Mouse (Mus musculus) CH12.LX (cell line): Measurements from ENCODE around the gene Npm3. TPM values are rescaled to one million over a fixed set of nuclear protein-coding genes. Genes with fewer than 3 reads are reported as not detected.

ENCODE experiments used
- DNase-seq: peaks from one replicate; pipeline ENCODE4 v3.0.0-alpha.2; 2013; ENCODE audit errors: extremely low read depth
- H3K27ac ChIP-seq: 2 replicates; pipeline ENCODE4 v1.5.1; 2012; ENCODE audit warnings: low read depth, mild to moderate bottlenecking, control low read depth, moderate library complexity; ENCODE audit not compliant: insufficient read depth
- H3K27me3 ChIP-seq: replicated peaks from 2 replicates; pipeline ENCODE3; 2012; ENCODE audit warnings: inconsistent platforms
- H3K36me3 ChIP-seq, 2 experiments: replicated peaks in 1 of 2; 2 replicates each; pipeline versions ENCODE3 to v1.6.1; 2012; ENCODE audit warnings: inconsistent platforms in 1 of 2, low read length in 1 of 2, mild to moderate bottlenecking in 1 of 2, mixed read lengths in 1 of 2, moderate library complexity in 1 of 2; ENCODE audit not compliant: control insufficient read depth in 1 of 2, insufficient read depth in 1 of 2
- H3K4me1 ChIP-seq, 2 experiments: 2 replicates each; pipeline ENCODE4 v1.6.1; 2012; ENCODE audit warnings: inconsistent platforms in 1 of 2, moderate library complexity in 1 of 2; ENCODE audit not compliant: insufficient read depth in 2 of 2, control insufficient read depth in 1 of 2
- H3K4me2 ChIP-seq: 2 replicates; pipeline ENCODE4 v1.6.1; 2012; ENCODE audit warnings: low read depth, mild to moderate bottlenecking, control low read depth; ENCODE audit not compliant: poor library complexity, insufficient read depth, severe bottlenecking
- H3K4me3 ChIP-seq, 3 experiments: fragments of 150-350 bp in 1 of 3; sonication (generic) in 1 of 3; replicated peaks in 1 of 3; 2 replicates each; pipeline versions ENCODE3 to v1.5.1; 2011 to 2012; ENCODE audit warnings: low read depth in 2 of 3, low read length in 2 of 3, mild to moderate bottlenecking in 2 of 3, moderate library complexity in 2 of 3, control low read depth in 1 of 3, improper control_type of control experiment in 1 of 3, inconsistent platforms in 1 of 3, mixed read lengths in 1 of 3; ENCODE audit not compliant: poor library complexity in 1 of 3
- H3K79me2 ChIP-seq: replicated peaks from 2 replicates; pipeline ENCODE4 v1.6.1; 2012; ENCODE audit warnings: mild to moderate bottlenecking, moderate library complexity; ENCODE audit not compliant: control insufficient read depth, poor library complexity, insufficient read depth, severe bottlenecking; ENCODE audit errors: extremely low read depth
- H3K9ac ChIP-seq: 2 replicates; pipeline ENCODE4 v1.6.1; 2012; ENCODE audit warnings: low read depth, mild to moderate bottlenecking, control low read depth, moderate library complexity; ENCODE audit not compliant: insufficient read depth
- H3K9me3 ChIP-seq: replicated peaks from 2 replicates; pipeline ENCODE3; 2012; ENCODE audit warnings: low read length, inconsistent platforms, mixed read lengths
- CHD1 ChIP-seq: IDR thresholded peaks from 2 replicates; pipeline ENCODE4 v1.6.1; 2012; ENCODE audit warnings: low read depth, low read length, improper control_type of control experiment, inconsistent platforms
- ETS1 ChIP-seq: conservative IDR thresholded peaks from 2 replicates; pipeline ENCODE4 v1.6.1; 2012; ENCODE audit warnings: low read depth, mild to moderate bottlenecking, inconsistent platforms, low read length, improper control_type of control experiment, moderate library complexity
- GABPA ChIP-seq: IDR thresholded peaks from 2 replicates; pipeline ENCODE4 v1.6.1; 2012; ENCODE audit warnings: low read depth, low read length, improper control_type of control experiment, inconsistent platforms; ENCODE audit not compliant: insufficient replicate concordance
- JUN ChIP-seq: IDR thresholded peaks from 2 replicates; pipeline ENCODE4 v1.6.1; 2011; ENCODE audit warnings: low read depth, mild to moderate bottlenecking, low read length, improper control_type of control experiment, moderate library complexity; ENCODE audit not compliant: insufficient read depth
- JUND ChIP-seq: conservative IDR thresholded peaks from 2 replicates; pipeline ENCODE4 v1.6.1; 2011; ENCODE audit warnings: low read depth, low read length, improper control_type of control experiment
- MAFK ChIP-seq: IDR thresholded peaks from 2 replicates; pipeline ENCODE4 v1.6.1; 2011; ENCODE audit warnings: low read length, improper control_type of control experiment; ENCODE audit not compliant: insufficient replicate concordance
- MEF2A ChIP-seq: IDR thresholded peaks from 2 replicates; pipeline ENCODE4 v1.6.1; 2014; ENCODE audit warnings: low read depth, mild to moderate bottlenecking, inconsistent platforms, low read length, improper control_type of control experiment, borderline replicate concordance
- MYC ChIP-seq: IDR thresholded peaks from 2 replicates; pipeline ENCODE4 v1.6.1; 2011; ENCODE audit warnings: low read depth, mild to moderate bottlenecking, improper control_type of control experiment, low read length
- NELFE ChIP-seq: IDR thresholded peaks from 2 replicates; pipeline ENCODE4 v1.6.1; 2011; ENCODE audit warnings: low read depth, low read length, improper control_type of control experiment
- NRF1 ChIP-seq: IDR thresholded peaks from 2 replicates; pipeline ENCODE4 v1.6.1; 2014; ENCODE audit warnings: low read depth, mild to moderate bottlenecking, inconsistent platforms, low read length, improper control_type of control experiment, moderate library complexity
- PAX5 ChIP-seq: IDR thresholded peaks from 2 replicates; pipeline ENCODE4 v1.6.1; 2012; ENCODE audit warnings: low read length, inconsistent platforms, mixed read lengths
- POLR2A ChIP-seq: IDR thresholded peaks from 2 replicates; pipeline ENCODE4 v1.6.1; 2011; ENCODE audit warnings: low read depth, mild to moderate bottlenecking, improper control_type of control experiment, low read length
- RAD21 ChIP-seq: IDR thresholded peaks from 2 replicates; pipeline ENCODE4 v1.6.1; 2011; ENCODE audit warnings: low read depth, mild to moderate bottlenecking, low read length, improper control_type of control experiment, moderate library complexity
- SIN3A ChIP-seq: IDR thresholded peaks from 2 replicates; pipeline ENCODE4 v1.6.1; 2012; ENCODE audit warnings: low read length, improper control_type of control experiment, inconsistent platforms
- SMC3 ChIP-seq: IDR thresholded peaks from 2 replicates; pipeline ENCODE4 v1.6.1; 2011; ENCODE audit warnings: low read depth, low read length, improper control_type of control experiment
- UBTF ChIP-seq: IDR thresholded peaks from 2 replicates; pipeline ENCODE4 v1.6.1; 2012; ENCODE audit warnings: low read depth, mild to moderate bottlenecking, inconsistent platforms, low read length, improper control_type of control experiment, moderate library complexity
- USF1 ChIP-seq: IDR thresholded peaks from 2 replicates; pipeline ENCODE4 v1.6.1; 2014; ENCODE audit warnings: low read depth, mild to moderate bottlenecking, inconsistent platforms, low read length, improper control_type of control experiment
- ZKSCAN1 ChIP-seq: IDR thresholded peaks from 2 replicates; pipeline ENCODE4 v1.6.1; 2012; ENCODE audit warnings: low read depth, inconsistent platforms, low read length, improper control_type of control experiment, borderline replicate concordance
- ZMIZ1 ChIP-seq: IDR thresholded peaks from 2 replicates; pipeline ENCODE4 v1.6.1; 2012; ENCODE audit warnings: low read depth, mild to moderate bottlenecking, inconsistent platforms, low read length, improper control_type of control experiment
- ZNF384 ChIP-seq: IDR thresholded peaks from 2 replicates; pipeline ENCODE4 v1.6.1; 2012; ENCODE audit warnings: low read depth, low read length, improper control_type of control experiment, inconsistent platforms
- dilution Hi-C: fragments of 300-500 bp; cut with MboI; formaldehyde crosslinking; loops from 2 replicates; pipeline ENCODE4 v1.14.3; 2020; ENCODE audit warnings: low sequenced_read_pairs; ENCODE audit not compliant: extremely low pct_unique_long_range_greater_than_20kb, extremely low pct_ligation_motif_present
- in situ Hi-C: fragments of 300-500 bp; cut with MboI; formaldehyde crosslinking; loops from 3 replicates; pipeline ENCODE4 v1.14.3; 2019; ENCODE audit warnings: low sequenced_read_pairs, low pct_ligation_motif_present, low pct_unique_long_range_greater_than_20kb, mixed read lengths
- polyA plus RNA-seq: library from polyadenylated mRNA; unstranded; fragments of >175 nt; gene quantifications from 2 replicates; pipeline ENCODE4 v1.2.1, GENCODE M21; 2012; ENCODE audit warnings: low read depth; ENCODE audit not compliant: insufficient read length
- total RNA-seq, 2 experiments: library from RNA; depleted of rRNA; stranded (reverse); fragments of 300-350 nt in 1 of 2; fragments of >200 nt in 1 of 2; gene quantifications; 2 replicates each; pipeline ENCODE4 v1.2.3; 2012 to 2014

Npm3 gene
- total and polyA plus RNA-seq, 3 experiments: 189 to 237 (median 225) TPM

- Histone ChIP-seq H3K9me3 (peaks cover 14% of the 10 kb centered on the region), H3K27me3 (peaks cover 12% of the 10 kb centered on the region), H3K79me2 (no peaks in the 10 kb centered on the region), H3K4me2 (no peak overlapping the region), H3K9ac (no peak overlapping the region), H3K4me1 (no peaks in the 10 kb centered on the region), H3K4me3 (no peak overlapping the region), H3K36me3 (no peaks in the 10 kb centered on the region), H3K27ac (no peak overlapping the region)
- DNase-seq: no peak
- no peak for TF ChIP-seq GABPA
- no peak for TF ChIP-seq NRF1
- TF ChIP-seq MYC: no peak
- TF ChIP-seq ZMIZ1: no peak
- no peak for TF ChIP-seq ZKSCAN1
- TF ChIP-seq ZNF384: no peak
- no peak for TF ChIP-seq RAD21
- no peak for TF ChIP-seq MAFK
- no peak for TF ChIP-seq CHD1
- TF ChIP-seq SIN3A: no peak
- in situ Hi-C loops (no loop called here), dilution Hi-C loops (no loop called here)
These were observed 10.9 kb downstream of the Npm3 start for GRCm38 (mm10) chr19:45738521-45738920.

GRCm38 (mm10) chr19:45737846-45738484 is 11.4 kb downstream of the Npm3 start:
- no peak overlapping the region for H3K27ac ChIP-seq
- DNase-seq: no peak
- TF ChIP-seq JUN: no peak

GRCm38 (mm10) chr19:45737208-45737845 is 12.1 kb downstream of the Npm3 start:
- Histone ChIP-seq H3K36me3 (no peaks in the 10 kb centered on the region), H3K4me3 (no peak overlapping the region), H3K27me3 (peaks cover 12% of the 10 kb centered on the region), H3K9me3 (peaks cover 10% of the 10 kb centered on the region), H3K4me1 (no peaks in the 10 kb centered on the region), H3K9ac (no peak overlapping the region), H3K4me2 (no peak overlapping the region), H3K79me2 (no peaks in the 10 kb centered on the region), H3K27ac (no peak overlapping the region)
- in situ Hi-C loops (no loop called here), dilution Hi-C loops (no loop called here)
- no peak for DNase-seq
- TF ChIP-seq ZMIZ1 (no peak), ETS1 (no peak), USF1 (no peak), SIN3A (no peak), JUND (no peak), NELFE (no peak), MEF2A (no peak), PAX5 (no peak), RAD21 (no peak), SMC3 (no peak), MAFK (no peak), POLR2A (no peak), UBTF (no peak)

More at GRCm38 (mm10) chr19:45737846-45738484, 11.4 kb downstream of the Npm3 start:
- Histone ChIP-seq H3K4me2 (no peak overlapping the region), H3K79me2 (no peaks in the 10 kb centered on the region), H3K4me1 (no peaks in the 10 kb centered on the region), H3K9me3 (peaks cover 14% of the 10 kb centered on the region), H3K36me3 (no peaks in the 10 kb centered on the region), H3K27me3 (peaks cover 12% of the 10 kb centered on the region), H3K4me3 (no peak overlapping the region), H3K9ac (no peak overlapping the region)
- dilution Hi-C loops (no loop called here), in situ Hi-C loops (no loop called here)
